Mouse (Mus musculus) E14TG2a.4 (cell line): ENCODE measurements around the gene Tbc1d2b.

Experiments used
- CTCF ChIP-seq: conservative IDR thresholded peaks from 2 replicates; pipeline ENCODE4 v1.5.1; 2014; ENCODE audit warnings: low read length
- NANOG ChIP-seq: IDR thresholded peaks from 2 replicates; pipeline ENCODE4 v1.6.1; 2014; ENCODE audit warnings: borderline replicate concordance, low read length, mixed read lengths
- POU5F1 ChIP-seq: IDR thresholded peaks from 2 replicates; pipeline ENCODE4 v1.6.1; 2014; ENCODE audit warnings: low read length, borderline replicate concordance

DNA sequence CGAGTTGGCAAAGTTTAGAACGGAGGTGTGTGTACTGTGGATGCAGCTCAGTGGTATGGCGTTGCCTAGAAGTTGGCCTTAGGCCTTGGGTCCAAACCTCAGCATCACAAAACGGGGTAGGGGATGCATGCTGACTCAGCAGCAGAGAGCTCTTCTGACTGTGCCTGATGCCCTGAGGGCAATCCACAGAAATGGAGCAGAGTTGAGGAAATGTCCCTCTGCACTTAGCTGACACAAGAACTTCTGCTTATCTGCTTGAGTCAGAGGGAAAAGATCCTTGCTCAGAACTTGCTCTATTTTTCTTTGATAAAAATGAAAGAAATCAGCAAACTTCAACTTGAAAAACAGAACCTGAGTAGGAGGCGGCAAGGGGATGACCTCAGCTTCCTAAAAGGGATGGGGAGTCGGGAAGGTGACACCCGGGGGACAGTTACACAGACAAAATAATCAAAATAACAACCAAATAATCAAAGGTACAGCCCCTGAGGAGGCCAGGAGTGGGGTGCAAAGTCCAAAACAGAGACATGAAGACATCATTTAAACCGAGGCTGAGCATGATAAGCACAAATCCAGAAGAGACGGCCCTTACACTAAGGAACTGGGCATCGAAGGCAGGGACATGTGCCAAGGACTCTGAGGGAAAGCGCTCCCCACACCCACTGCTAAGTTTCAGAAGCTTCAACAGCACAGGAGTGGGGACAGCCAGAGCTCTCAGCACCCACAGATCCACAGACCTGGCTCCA is 54.2 kb downstream of the Tbc1d2b start:
- TF ChIP-seq CTCF (no peak), POU5F1 (no peak), NANOG (no peak)
